Mouse (Mus musculus): ENCODE measurements around the gene Sdk1.

DNA sequence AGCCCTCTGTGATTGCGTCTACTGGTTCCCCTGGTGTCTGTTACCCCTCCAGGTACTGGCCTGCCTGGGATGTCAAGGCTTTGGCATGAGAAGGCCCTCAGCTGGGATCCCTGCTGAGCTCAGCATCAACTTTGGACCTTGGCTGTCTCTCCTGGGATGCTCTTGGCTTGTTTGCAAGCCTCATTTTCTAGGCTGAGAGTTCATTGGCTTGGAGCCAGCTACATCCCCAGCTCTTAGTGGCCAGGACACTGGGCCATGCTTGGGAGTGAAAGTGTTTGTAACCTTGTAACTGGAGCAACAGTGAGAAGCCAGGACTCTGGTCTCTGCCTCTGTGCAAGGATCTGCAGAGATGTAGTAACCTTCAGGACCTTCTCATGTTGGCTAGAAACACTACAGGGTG, 333.0 kb downstream of the Sdk1 start:
- TF ChIP-seq HCFC1 (IDR thresholded peaks at IDR 0.05; ENCODE audit: low read depth, low read length) (no peak), SIN3A (IDR thresholded peaks at IDR 0.05; ENCODE audit: low read length) (no peak), ZNF384 (IDR thresholded peaks at IDR 0.05; ENCODE audit: low read depth, low read length) (no peak), CTCF (conservative IDR thresholded peaks at IDR 0.05 in 1 of 2, IDR thresholded peaks at IDR 0.05 in 1 of 2; ENCODE audit: low read depth in 2 of 2, low read length in 2 of 2) (no peak), CHD2 (IDR thresholded peaks at IDR 0.05; ENCODE audit: low read length) (no peak), KAT2A (IDR thresholded peaks at IDR 0.05; ENCODE audit: insufficient replicate concordance, low read length) (no peak), POLR2A (IDR thresholded peaks at IDR 0.05; ENCODE audit: low read depth, low read length) (no peak), MAX (IDR thresholded peaks at IDR 0.05; ENCODE audit: low read length) (no peak), SMC3 (IDR thresholded peaks at IDR 0.05; ENCODE audit: low read depth, low read length) (no peak), ZMIZ1 (IDR thresholded peaks at IDR 0.05; ENCODE audit: low read depth, low read length) (no peak), MAFK (IDR thresholded peaks at IDR 0.05; ENCODE audit: insufficient replicate concordance, low read length) (no peak)

All from CH12.LX (cell line).